Mouse (Mus musculus) thymus, postnatal 10 days (tissue): ENCODE results near the gene Magi2.
"Not testable (repeated sequence)": the region's sequence is repeated elsewhere in the genome, so short reads cannot be mapped to it uniquely, and the experiment has no call there.

Source experiments
- DNase-seq, 2 experiments: peaks; one replicate each; pipeline ENCODE4 v3.0.0; 2021; ENCODE audit warnings: low spot score in 2 of 2

Gene Magi2

DNA sequence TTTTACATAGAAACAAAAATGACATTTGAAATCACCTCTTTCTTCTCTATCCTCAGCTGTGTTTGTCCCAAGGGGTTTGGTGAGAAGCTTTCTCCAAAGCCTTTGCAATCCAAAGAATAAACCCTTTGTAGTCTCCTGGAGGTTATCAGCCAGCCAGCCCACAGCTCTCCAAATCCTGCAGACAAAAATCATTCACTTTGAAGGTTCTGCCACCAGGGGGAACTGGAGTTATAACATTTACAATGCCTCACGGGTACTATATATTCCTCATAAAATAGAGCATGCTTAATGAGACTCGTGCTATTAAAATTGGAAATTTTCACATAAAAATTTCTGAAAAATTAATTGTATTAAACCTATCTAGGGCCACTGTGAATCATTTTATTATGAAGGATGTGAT, 202.5 kb downstream of the Magi2 start:
- DNase-seq = no peak

DNA sequence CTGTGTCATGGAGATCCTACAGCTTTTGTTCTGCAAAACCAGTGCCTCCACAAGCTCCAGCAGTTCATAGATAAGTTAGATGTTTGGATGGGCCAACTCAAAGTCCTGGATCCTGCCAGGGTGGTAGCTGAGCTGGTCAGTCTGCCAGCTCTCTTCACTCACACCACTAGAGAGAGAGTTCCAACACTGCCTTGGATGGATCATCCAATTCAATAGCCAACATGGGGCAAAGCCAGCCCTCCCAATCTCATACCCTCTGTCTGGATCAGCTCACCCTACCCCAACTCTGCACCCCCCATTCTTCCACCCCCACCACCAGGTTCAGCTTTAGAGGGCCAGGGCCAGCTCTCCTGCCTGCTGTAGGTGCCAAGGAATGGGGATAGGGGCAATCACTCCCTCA, 235.7 kb downstream of the Magi2 start:
- no peak for DNase-seq

DNA sequence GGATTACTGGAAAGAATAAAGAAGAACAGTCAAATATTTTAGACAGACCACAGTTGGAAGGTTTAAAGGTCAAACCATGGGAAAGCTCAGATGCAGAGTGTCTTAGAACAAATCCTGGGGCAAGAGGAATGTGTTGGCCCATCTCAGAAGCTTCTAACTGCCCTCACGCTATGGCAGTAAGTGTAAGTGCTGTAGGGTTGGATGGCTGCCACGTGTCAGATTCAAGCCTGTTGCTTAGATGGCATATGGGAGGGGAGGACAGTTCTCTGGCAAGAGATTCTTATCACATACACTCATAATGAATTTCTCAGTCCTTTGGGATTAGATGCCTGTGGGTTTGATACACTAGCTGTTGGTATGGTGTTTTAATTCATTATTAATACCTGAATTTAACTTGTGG, 238.5 kb downstream of the Magi2 start:
- DNase-seq = no peak

DNA sequence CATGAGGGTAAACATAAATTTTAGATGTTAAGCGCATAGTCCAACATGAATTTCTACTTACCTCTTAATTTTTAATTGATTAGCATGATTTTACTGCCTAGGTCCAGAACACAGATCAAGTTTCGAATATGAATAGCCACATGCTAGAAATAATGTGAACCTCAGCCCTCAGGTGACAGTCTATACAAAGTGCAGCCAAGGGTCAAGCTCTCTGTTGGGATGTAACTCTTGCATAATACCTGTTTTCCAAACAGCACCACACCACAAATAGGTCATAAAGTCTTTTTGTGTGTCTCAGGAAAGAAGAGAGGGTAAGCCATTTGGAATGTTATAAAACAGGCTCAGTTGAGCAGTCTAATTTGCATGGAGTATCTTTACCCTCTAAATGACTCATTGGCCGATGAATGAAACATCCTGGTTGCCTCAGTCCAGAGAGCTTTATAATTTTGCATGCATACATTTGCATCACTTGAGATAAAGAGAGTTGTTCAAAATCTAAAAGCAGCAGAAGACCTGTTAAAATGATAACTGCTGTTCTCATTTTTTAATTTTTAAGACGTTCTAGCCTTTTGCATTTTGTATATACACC, 246.1 kb downstream of the Magi2 start:
- DNase-seq = no peak

- no peak for DNase-seq
These were observed 256.1 kb downstream of the Magi2 start for GRCm38 (mm10) chr5:19482981-19483380.

GRCm38 (mm10) chr5:19487947-19488346, 261.1 kb downstream of the Magi2 start:
- DNase-seq = no peak

- DNase-seq = no peak
These were observed 274.2 kb downstream of the Magi2 start for GRCm38 (mm10) chr5:19501005-19501404.

GRCm38 (mm10) chr5:19522168-19522567, 295.3 kb downstream of the Magi2 start:
- DNase-seq = no peak

- no peak for DNase-seq
These were observed 312.5 kb downstream of the Magi2 start for GRCm38 (mm10) chr5:19539348-19539747.

GRCm38 (mm10) chr5:19546424-19546823, 319.6 kb downstream of the Magi2 start:
- DNase-seq = no peak

- DNase-seq = no peak
These were observed 320.1 kb downstream of the Magi2 start for GRCm38 (mm10) chr5:19546900-19547299.

GRCm38 (mm10) chr5:19553510-19553909, 326.7 kb downstream of the Magi2 start:
- DNase-seq = no peak

DNA sequence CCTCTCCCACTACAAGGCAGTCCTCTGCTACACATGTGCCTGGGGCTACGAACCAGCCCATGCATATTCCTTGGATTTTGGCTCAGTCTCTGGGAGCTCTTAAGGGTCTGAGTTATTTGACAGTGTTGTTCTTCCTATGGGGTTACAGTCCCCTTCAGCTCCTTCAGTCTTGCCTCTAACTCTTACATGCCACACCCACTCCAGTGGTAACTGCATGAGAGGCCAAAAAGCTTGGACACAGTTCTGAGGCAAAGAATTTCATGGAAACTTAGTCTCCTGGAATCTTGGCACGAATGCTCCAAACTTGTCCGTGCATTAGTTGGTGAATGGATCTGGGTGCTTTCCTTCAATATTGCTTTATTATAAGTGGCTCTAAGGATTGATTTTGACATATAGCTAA, 338.8 kb downstream of the Magi2 start:
- DNase-seq = no peak

DNA sequence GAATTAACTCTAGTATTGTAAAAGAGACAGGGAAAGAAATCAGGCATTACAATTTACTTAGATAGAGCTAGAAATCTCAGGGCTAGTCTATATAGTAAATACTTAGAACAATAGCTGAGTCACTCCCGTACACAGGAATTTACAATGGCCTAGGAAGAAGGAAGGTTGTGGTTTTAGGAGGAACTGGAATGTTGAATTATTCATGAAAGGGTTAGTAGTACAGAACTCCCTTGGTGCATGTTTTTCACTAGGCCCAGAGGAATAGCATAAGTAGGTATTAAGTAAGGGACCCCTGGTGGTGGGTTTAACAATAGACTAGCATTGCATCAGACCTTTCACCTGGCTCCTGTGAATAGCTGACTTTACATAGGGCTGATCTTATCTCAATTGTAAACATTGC, 339.3 kb downstream of the Magi2 start:
- not testable (repeated sequence) for DNase-seq

GRCm38 (mm10) chr5:19607700-19608099, 380.9 kb downstream of the Magi2 start:
- no peak for DNase-seq

GRCm38 (mm10) chr5:19611788-19612187, 385.0 kb downstream of the Magi2 start:
- no peak for DNase-seq

DNA sequence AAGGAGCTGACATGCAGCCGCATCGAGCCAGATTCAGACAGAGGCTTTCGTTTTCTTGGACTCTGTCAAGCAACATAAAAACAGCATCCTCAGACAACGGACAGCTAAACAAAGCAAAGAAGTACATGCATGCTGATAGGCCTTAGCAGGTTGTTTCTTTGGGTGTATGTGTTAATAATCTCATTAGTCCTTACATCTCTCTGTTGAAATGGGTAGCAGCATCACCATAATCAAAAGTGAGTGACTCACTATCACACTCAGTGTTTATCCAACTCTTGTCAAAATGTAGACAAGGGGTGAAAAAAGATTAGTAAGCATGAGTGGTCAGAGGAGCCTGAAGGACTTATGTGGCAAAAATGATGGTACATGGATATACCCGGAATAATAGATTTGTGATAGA, 394.8 kb downstream of the Magi2 start:
- DNase-seq = no peak

DNA sequence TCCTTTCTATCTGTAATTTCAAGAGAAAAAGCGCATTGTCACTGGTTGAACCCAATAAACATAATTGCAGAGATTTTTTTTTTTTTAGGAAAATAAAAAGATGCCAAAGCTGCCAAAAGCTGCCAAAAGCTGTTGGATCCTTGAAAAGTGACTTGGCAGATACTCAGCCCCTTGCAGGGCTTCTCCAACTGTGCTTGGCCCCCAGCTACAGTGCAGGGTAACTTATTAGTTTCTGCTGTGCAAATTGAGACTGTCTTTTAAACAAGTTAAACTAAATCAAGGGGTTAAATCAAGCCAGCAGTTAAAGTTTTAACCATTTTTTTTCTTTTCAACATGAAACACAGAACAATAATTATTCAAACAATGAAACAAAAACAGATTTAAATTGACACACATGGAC, 407.1 kb downstream of the Magi2 start:
- no peak for DNase-seq

GRCm38 (mm10) chr5:19637789-19638188, 411.0 kb downstream of the Magi2 start:
- DNase-seq = no peak

- no peak for DNase-seq
These were observed 429.1 kb downstream of the Magi2 start for GRCm38 (mm10) chr5:19655986-19656385.

DNA sequence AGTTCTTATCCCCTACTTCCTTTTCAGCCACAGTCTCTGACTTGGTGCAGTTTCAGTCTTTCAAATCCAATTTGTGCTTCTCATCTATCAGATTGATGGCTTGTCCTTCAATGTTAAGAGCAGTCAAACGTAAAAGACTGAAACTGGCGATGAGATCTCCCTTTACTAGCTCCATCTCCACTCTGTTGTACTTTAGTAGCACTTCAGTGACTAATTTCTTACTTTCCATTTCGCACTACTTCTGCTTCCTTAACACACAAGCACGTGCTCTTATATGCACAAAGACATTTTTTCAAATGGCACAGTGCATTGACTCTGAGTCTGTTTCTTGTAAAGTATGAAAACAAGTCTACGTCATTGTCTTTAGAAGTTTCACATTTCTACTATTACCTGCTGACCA, 439.6 kb downstream of the Magi2 start:
- DNase-seq = no peak

DNA sequence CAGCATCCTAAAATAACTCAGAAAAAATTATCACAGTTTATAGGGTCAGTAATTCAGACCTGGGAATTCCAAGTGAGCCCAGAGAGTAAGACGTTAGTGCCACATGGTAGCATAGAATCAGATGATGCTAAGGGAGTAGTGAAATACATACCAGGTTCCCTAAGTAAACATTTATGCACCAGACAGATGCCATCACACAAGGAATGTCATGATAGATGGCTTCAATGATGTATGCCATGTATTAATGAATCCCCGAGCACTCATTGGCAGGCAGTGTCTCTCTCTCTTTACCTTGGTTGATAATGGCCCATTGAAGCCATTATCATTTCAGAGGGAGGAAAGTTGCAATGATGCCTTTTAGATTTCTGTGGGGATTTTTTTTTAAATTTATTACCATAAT, 490.5 kb downstream of the Magi2 start:
- DNase-seq = no peak

DNA sequence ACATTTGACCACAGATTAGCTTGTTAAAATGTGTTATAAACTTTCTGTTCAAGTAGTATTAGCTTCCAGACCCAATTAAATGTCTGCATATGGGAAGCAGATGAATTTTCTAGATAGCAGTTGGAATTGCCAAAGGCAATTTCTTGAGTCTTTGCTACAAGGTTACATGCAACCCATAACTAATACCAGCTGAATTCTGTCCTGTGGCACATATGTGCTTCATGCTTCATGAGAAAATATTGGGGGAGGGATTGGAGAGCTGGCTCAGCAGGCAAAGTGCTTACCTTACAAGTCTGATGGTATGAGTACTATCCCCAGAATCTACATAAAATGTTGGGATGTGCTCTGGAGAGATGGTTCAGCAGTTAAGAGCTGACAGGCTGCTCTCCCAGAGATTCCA, 499.4 kb downstream of the Magi2 start:
- no peak for DNase-seq

DNA sequence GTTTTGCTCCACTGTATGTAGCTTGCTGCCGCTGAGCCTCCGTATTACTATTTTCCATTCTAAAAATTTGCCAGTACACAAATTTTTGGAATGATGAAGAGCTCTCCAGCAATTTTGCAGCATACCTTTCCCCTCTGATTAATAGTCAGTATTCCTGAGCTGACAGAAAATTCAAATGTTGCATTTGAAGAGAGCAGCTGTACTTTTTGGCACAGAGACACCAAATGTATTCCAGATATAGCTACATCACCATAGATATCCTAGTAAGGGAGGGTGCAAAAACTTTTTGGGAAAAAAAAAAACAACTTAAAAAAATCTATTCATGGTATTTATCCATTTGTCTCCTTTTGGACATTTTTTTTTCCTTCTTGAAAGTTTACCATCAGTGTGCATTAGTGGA, 518.5 kb downstream of the Magi2 start:
- DNase-seq = no peak

- DNase-seq = no peak
These were observed 519.1 kb downstream of the Magi2 start for GRCm38 (mm10) chr5:19745916-19746315.
